Mouse (Mus musculus): ENCODE results near the gene Rsph6a.

DNA sequence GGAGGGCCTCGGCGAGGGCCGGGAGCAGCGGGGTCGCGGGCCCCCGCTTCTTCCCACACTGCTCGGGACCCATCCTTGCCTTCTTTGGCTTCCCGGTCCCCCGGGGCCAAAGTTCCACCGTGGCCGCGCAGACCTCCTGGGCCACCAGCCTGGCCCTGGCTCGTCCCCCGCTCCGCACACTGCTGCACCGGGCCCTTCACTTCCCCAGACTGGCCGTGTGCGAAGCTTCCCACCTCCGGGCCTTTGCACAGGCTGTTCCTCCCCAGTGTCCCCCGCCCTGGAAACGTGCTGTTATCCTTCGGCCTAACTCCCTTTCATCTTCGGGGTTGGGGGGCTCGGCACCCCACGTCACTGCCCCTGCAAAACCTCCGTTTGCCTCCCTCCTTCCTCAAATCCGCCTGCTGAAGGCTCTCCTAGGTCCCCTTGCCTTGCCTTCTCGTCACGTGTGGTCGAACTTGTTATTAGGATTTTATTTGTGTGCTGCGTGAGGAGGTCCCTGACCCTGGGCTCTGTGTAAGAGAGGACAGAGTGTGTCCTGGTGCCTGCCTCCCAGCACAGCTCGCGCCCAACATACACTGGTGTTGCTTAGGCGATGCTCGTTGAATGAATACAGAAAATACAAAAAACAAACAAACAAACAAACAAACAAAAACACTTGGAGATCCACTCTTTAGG is 29.8 kb upstream of the Rsph6a start:
- TF ChIP-seq CTCF (IDR thresholded peaks at IDR 0.05; ENCODE audit: extremely low read depth, insufficient read depth, insufficient read length, insufficient replicate concordance) (no peak), POLR2A (IDR thresholded peaks at IDR 0.05; ENCODE audit: low read depth, low read length) (no peak)

Data from spleen, adult 2 months (tissue).